Mouse (Mus musculus): Measurements from ENCODE around the gene Vmp1.

Vmp1 gene

GRCm38 (mm10) chr11:86634396-86634795 is 49.2 kb downstream of the Vmp1 start:
- no peak for DNase-seq (ENCODE audit: low read depth, low spot score)

GRCm38 (mm10) chr11:86629941-86630340 is 53.7 kb downstream of the Vmp1 start:
- no peak for DNase-seq (ENCODE audit: low read depth, low spot score)

GRCm38 (mm10) chr11:86629445-86629844 is 54.2 kb downstream of the Vmp1 start:
- peak; percentile 60 for DNase-seq (ENCODE audit: low read depth, low spot score)

- no peak for DNase-seq (ENCODE audit: low read depth, low spot score)
Observed at GRCm38 (mm10) chr11:86628448-86628847, 55.2 kb downstream of the Vmp1 start.

GRCm38 (mm10) chr11:86627649-86628048 is 56.0 kb downstream of the Vmp1 start:
- DNase-seq (ENCODE audit: low read depth, low spot score), result no peak

GRCm38 (mm10) chr11:86626714-86627113 is 56.9 kb downstream of the Vmp1 start:
- DNase-seq (ENCODE audit: low read depth, low spot score), result no peak

GRCm38 (mm10) chr11:86624237-86624941 is 59.2 kb downstream of the Vmp1 start:
- DNase-seq (ENCODE audit: low read depth, low spot score), result peak; percentile 97

GRCm38 (mm10) chr11:86623402-86624010 is 60.1 kb downstream of the Vmp1 start:
- no peak for DNase-seq (ENCODE audit: low read depth, low spot score)

- DNase-seq (ENCODE audit: low read depth, low spot score), result no peak
Observed at GRCm38 (mm10) chr11:86622191-86622912, 61.3 kb downstream of the Vmp1 start.

- no peak for DNase-seq (ENCODE audit: low read depth, low spot score)
Observed at GRCm38 (mm10) chr11:86621139-86621538, 62.5 kb downstream of the Vmp1 start.

GRCm38 (mm10) chr11:86618548-86619335 is 64.9 kb downstream of the Vmp1 start:
- no peak for DNase-seq (ENCODE audit: low read depth, low spot score)

GRCm38 (mm10) chr11:86614607-86615006 is 69.0 kb downstream of the Vmp1 start:
- DNase-seq (ENCODE audit: low read depth, low spot score), result no peak

GRCm38 (mm10) chr11:86614056-86614530 is 69.5 kb downstream of the Vmp1 start:
- peak; percentile 73 for DNase-seq (ENCODE audit: low read depth, low spot score)

GRCm38 (mm10) chr11:86611991-86612390 is 71.6 kb downstream of the Vmp1 start:
- DNase-seq (ENCODE audit: low read depth, low spot score), result no peak

GRCm38 (mm10) chr11:86610239-86610638 is 73.4 kb downstream of the Vmp1 start:
- DNase-seq (ENCODE audit: low read depth, low spot score), result peak; percentile 47

GRCm38 (mm10) chr11:86607808-86608350 is 75.8 kb downstream of the Vmp1 start:
- DNase-seq (ENCODE audit: low read depth, low spot score), result peak; percentile 77

- no peak for DNase-seq (ENCODE audit: low read depth, low spot score)
Observed at GRCm38 (mm10) chr11:86606621-86607339, 76.9 kb downstream of the Vmp1 start.

GRCm38 (mm10) chr11:86604732-86605520 is 78.7 kb downstream of the Vmp1 start:
- DNase-seq (ENCODE audit: low read depth, low spot score), result peak; percentile 86

- no peak for DNase-seq (ENCODE audit: low read depth, low spot score)
Observed at GRCm38 (mm10) chr11:86604289-86604688, 79.3 kb downstream of the Vmp1 start.

GRCm38 (mm10) chr11:86603719-86604118 is 79.9 kb downstream of the Vmp1 start:
- DNase-seq (ENCODE audit: low read depth, low spot score), result peak; percentile 85
